In the genomic region with DNA sequence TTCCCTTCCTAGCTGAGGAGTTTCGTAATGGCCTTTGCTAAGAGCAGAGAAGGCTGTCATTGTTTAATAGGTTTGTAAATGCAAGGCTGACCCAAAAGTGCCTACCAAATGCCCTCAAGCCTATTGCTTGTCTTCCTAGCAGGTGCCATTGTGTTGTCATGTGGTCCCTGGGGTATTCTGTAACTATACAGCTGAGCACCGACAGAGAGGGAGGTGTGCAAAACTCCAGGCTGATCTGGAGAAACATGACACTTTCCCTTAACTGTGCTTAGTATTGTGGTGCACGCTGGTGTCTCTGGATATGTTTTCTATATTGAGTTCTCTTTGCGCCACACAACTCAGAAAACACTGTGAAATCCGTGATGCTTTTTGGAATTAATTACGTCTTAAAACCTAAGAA, we compare ENCODE assay signal across 28 mouse cellular contexts.
DNase-seq lines count a peak whose midpoint lies in the region; ATAC-seq lines count a peak whose summit lies in the region.
"Had no signal": no experiment of that assay in that cellular context is flagged by ENCODE, and none has a peak within 500 bp of the region (broad histone marks: within the 10 kb centered on the region; RNA-seq: fewer than 3 reads in every experiment).

No protein-coding gene starts in this region.

- 75% methylated on average over 6 of the region's 6 CpGs for WGBS in hindbrain, embryonic 10.5 days
- WGBS in hindbrain, embryonic 16.5 days = 71% methylated on average over 6 of the region's 6 CpGs
- WGBS in midbrain, embryonic 14.5 days = 71% methylated on average over 6 of the region's 6 CpGs
- 86% methylated on average over 6 of the region's 6 CpGs for WGBS in midbrain, embryonic 11.5 days
- WGBS in embryonic facial prominence, embryonic 14.5 days = 51% methylated on average over 6 of the region's 6 CpGs

- no peak overlapping the region for H3K4me2 ChIP-seq in hindbrain, embryonic 16.5 days (ENCODE audit: low read length)
- H3K4me2 ChIP-seq in midbrain, embryonic 14.5 days (ENCODE audit: low read length) = no peak overlapping the region
- no peak overlapping the region for H3K4me2 ChIP-seq in midbrain, embryonic 11.5 days
- no peak overlapping the region for H3K4me2 ChIP-seq in embryonic facial prominence, embryonic 14.5 days (ENCODE audit: low read depth, low read length)
- H3K4me2 ChIP-seq: embryonic facial prominence, embryonic 12.5 days; forebrain, embryonic 13.5 days; heart, embryonic 13.5 days; hindbrain, embryonic 14.5 days had no signal

- H3K27me3 ChIP-seq in hindbrain, embryonic 10.5 days (ENCODE audit: insufficient read depth, poor library complexity, severe bottlenecking) = no peaks in the 10 kb centered on the region
- H3K27me3 ChIP-seq in hindbrain, embryonic 16.5 days (replicated peaks; ENCODE audit: control insufficient read depth, insufficient read depth, low read length) = no peaks in the 10 kb centered on the region
- no peaks in the 10 kb centered on the region for H3K27me3 ChIP-seq in midbrain, embryonic 14.5 days (ENCODE audit: control insufficient read depth, insufficient read depth, low read length)
- no peaks in the 10 kb centered on the region for H3K27me3 ChIP-seq in midbrain, embryonic 11.5 days (ENCODE audit: control insufficient read depth, insufficient read depth, low read length)
- H3K27me3 ChIP-seq in embryonic facial prominence, embryonic 14.5 days (replicated peaks; ENCODE audit: control insufficient read depth, insufficient read depth, low read length) = no peaks in the 10 kb centered on the region
- H3K27me3 ChIP-seq: embryonic facial prominence, embryonic 12.5 days; forebrain, embryonic 13.5 days; heart, embryonic 13.5 days; Patski had no signal

- peak; percentile 9 for DNase-seq in embryo, embryonic 10.5 days (ENCODE audit: low spot score)
- no peak for DNase-seq in embryo, embryonic 10 days (ENCODE audit: low spot score)
- peak; percentile 4 for DNase-seq in hindbrain, embryonic 10.5 days (ENCODE audit: low spot score)
- peak; percentile 26 for DNase-seq in midbrain, embryonic 14.5 days
- DNase-seq in midbrain, embryonic 11.5 days (ENCODE audit: low spot score, missing footprints) = no peak
- DNase-seq in embryonic facial prominence, embryonic 14.5 days (ENCODE audit: low spot score) = peak; percentile 46
- no peak for DNase-seq in c-Kit-positive CD71-positive TER-119-positive erythroid progenitor cells, embryonic 14.5 days (ENCODE audit: low spot score)
- DNase-seq: adrenal gland, postnatal 10 days; adrenal gland, postnatal 36 days; cerebellum, adult 11 months; cerebellum, adult 2 months; cerebellum, adult 9-11 months; cerebellum, postnatal 25 days; gastrocnemius, postnatal 10 days; gastrocnemius, postnatal 36 days; heart, adult 2 months; heart, postnatal 14 days; heart, postnatal 4 days had no signal

- H3K4me1 ChIP-seq in hindbrain, embryonic 10.5 days (replicated peaks) = peaks cover 6% of the 10 kb centered on the region
- no peaks in the 10 kb centered on the region for H3K4me1 ChIP-seq in hindbrain, embryonic 16.5 days (ENCODE audit: control insufficient read depth, insufficient read depth, low read depth, low read length)
- no peaks in the 10 kb centered on the region for H3K4me1 ChIP-seq in midbrain, embryonic 14.5 days (ENCODE audit: control insufficient read depth, insufficient read depth, low read length)
- no peaks in the 10 kb centered on the region for H3K4me1 ChIP-seq in midbrain, embryonic 11.5 days (ENCODE audit: control insufficient read depth, insufficient read depth, low read length)
- H3K4me1 ChIP-seq in embryonic facial prominence, embryonic 14.5 days (ENCODE audit: control insufficient read depth, insufficient read depth, low read length) = peaks cover 2% of the 10 kb centered on the region; the same call in 1 of the 2 replicates
- H3K4me1 ChIP-seq: forebrain, embryonic 13.5 days; heart, embryonic 10.5 days; heart, embryonic 13.5 days had no signal

- H3K36me3 ChIP-seq in hindbrain, embryonic 10.5 days = no peaks in the 10 kb centered on the region
- no peaks in the 10 kb centered on the region for H3K36me3 ChIP-seq in hindbrain, embryonic 16.5 days (ENCODE audit: control insufficient read depth, insufficient read depth, low read length)
- H3K36me3 ChIP-seq in midbrain, embryonic 14.5 days (ENCODE audit: control insufficient read depth, insufficient read depth, low read length) = no peaks in the 10 kb centered on the region
- no peaks in the 10 kb centered on the region for H3K36me3 ChIP-seq in midbrain, embryonic 11.5 days (ENCODE audit: control insufficient read depth, insufficient read depth, low read length)
- no peaks in the 10 kb centered on the region for H3K36me3 ChIP-seq in embryonic facial prominence, embryonic 14.5 days (ENCODE audit: control insufficient read depth, insufficient read depth, low read length)
- H3K36me3 ChIP-seq: embryonic facial prominence, embryonic 12.5 days; forebrain, embryonic 10.5 days; heart, embryonic 10.5 days; heart, embryonic 13.5 days had no signal

- ATAC-seq in hindbrain, embryonic 16.5 days = no peak
- ATAC-seq in midbrain, embryonic 14.5 days (ENCODE audit: low FRiP score, low TSS enrichment) = no peak
- no peak for ATAC-seq in midbrain, embryonic 11.5 days (ENCODE audit: low FRiP score)
- peak; percentile 75; the same call in 1 of the 2 replicates for ATAC-seq in embryonic facial prominence, embryonic 14.5 days (ENCODE audit: low read depth)
- ATAC-seq: forebrain, embryonic 13.5 days; forebrain, embryonic 16.5 days; intestine, postnatal 0 days; Patski had no signal

- H3K27ac ChIP-seq in hindbrain, embryonic 10.5 days = no peak overlapping the region
- H3K27ac ChIP-seq in hindbrain, embryonic 16.5 days (ENCODE audit: low read depth, low read length) = no peak overlapping the region
- H3K27ac ChIP-seq in midbrain, embryonic 14.5 days (replicated peaks; ENCODE audit: low read depth, low read length) = no peak overlapping the region
- H3K27ac ChIP-seq in midbrain, embryonic 11.5 days (ENCODE audit: low read depth, low read length) = no peak overlapping the region
- H3K27ac ChIP-seq in embryonic facial prominence, embryonic 14.5 days (replicated peaks; ENCODE audit: low read depth, low read length) = no peak overlapping the region
- H3K27ac ChIP-seq: embryonic facial prominence, embryonic 12.5 days; forebrain, embryonic 10.5 days; forebrain, embryonic 13.5 days; heart, adult 2 months; heart, embryonic 10.5 days; heart, embryonic 13.5 days; hindbrain, embryonic 14.5 days had no signal

- no peak overlapping the region for H3K9ac ChIP-seq in hindbrain, embryonic 16.5 days (ENCODE audit: low read depth, low read length)
- H3K9ac ChIP-seq in midbrain, embryonic 14.5 days (replicated peaks; ENCODE audit: low read length) = no peak overlapping the region
- H3K9ac ChIP-seq in midbrain, embryonic 11.5 days (ENCODE audit: low read length) = no peak overlapping the region
- no peak overlapping the region for H3K9ac ChIP-seq in embryonic facial prominence, embryonic 14.5 days (ENCODE audit: low read depth, low read length)
- H3K9ac ChIP-seq: embryonic facial prominence, embryonic 12.5 days; forebrain, embryonic 13.5 days; heart, embryonic 13.5 days; hindbrain, embryonic 14.5 days had no signal

- H3K9me3 ChIP-seq in hindbrain, embryonic 10.5 days = no peaks in the 10 kb centered on the region
- H3K9me3 ChIP-seq in hindbrain, embryonic 16.5 days (ENCODE audit: control insufficient read depth, low read length) = no peaks in the 10 kb centered on the region
- H3K9me3 ChIP-seq in midbrain, embryonic 14.5 days (ENCODE audit: control insufficient read depth, low read length) = no peaks in the 10 kb centered on the region
- H3K9me3 ChIP-seq in midbrain, embryonic 11.5 days (ENCODE audit: control insufficient read depth, low read length) = no peaks in the 10 kb centered on the region
- H3K9me3 ChIP-seq in embryonic facial prominence, embryonic 14.5 days (ENCODE audit: control insufficient read depth, low read length) = no peaks in the 10 kb centered on the region
- H3K9me3 ChIP-seq: embryonic facial prominence, embryonic 12.5 days; forebrain, embryonic 10.5 days; forebrain, embryonic 13.5 days; heart, embryonic 10.5 days; heart, embryonic 13.5 days had no signal

- H3K4me3 ChIP-seq in hindbrain, embryonic 10.5 days = no peak overlapping the region
- no peak overlapping the region for H3K4me3 ChIP-seq in hindbrain, embryonic 16.5 days (ENCODE audit: low read length)
- H3K4me3 ChIP-seq in midbrain, embryonic 14.5 days (replicated peaks; ENCODE audit: low read depth, low read length) = no peak overlapping the region
- H3K4me3 ChIP-seq in midbrain, embryonic 11.5 days (ENCODE audit: low read depth, low read length) = no peak overlapping the region
- H3K4me3 ChIP-seq in embryonic facial prominence, embryonic 14.5 days (ENCODE audit: low read depth, low read length) = no peak overlapping the region
- H3K4me3 ChIP-seq: embryonic facial prominence, embryonic 12.5 days; forebrain, embryonic 10.5 days; forebrain, embryonic 13.5 days; heart, adult 2 months; heart, embryonic 10.5 days; heart, embryonic 13.5 days had no signal

Comparison
In these comparisons a context has a peak if more than half of its experiments do, and no peak if none do; other contexts are left out.
1. DNase-seq: peak in embryo, embryonic 10.5 days (single experiment), hindbrain, embryonic 10.5 days (single experiment), midbrain, embryonic 14.5 days (single experiment) and embryonic facial prominence, embryonic 14.5 days (single experiment); none in embryo, embryonic 10 days (single experiment), midbrain, embryonic 11.5 days (single experiment) and c-Kit-positive CD71-positive TER-119-positive erythroid progenitor cells, embryonic 14.5 days (single experiment).